Mouse (Mus musculus): ENCODE data around the gene Dglucy.
A peak's percentile ranks its signal among the peaks of the same experiment; 100 is the strongest.

The Dglucy gene

DNA sequence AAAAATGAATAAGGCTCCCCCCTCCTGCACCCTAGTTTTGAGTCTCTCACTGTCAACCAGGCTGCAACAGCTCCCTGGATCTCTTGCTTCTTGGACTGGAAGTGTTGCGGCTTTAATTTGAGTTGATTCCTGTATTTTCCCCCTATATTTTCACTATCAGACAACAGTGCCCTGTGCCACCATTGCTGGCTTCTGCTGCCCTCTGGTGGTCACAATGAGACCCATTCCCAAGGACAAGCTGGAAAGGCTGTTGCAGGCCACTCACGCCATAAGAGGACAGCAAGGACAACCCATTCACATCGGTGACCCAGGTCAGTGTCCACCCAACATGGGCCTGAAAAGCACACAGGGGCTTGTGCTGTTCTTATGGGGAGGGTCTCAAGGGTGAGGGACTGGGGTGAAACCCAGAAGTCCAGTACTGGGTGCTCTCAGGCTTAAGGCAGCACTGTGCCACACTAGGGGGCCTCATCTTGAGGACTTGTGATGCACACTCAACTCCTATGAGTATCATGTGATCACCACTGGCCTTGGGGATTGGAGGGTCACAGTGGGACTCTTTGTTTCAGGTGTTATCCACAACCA lies 62.4 kb downstream of the Dglucy start:
- peak; percentile 88 for ATAC-seq (ENCODE audit: low TSS enrichment)

DNA sequence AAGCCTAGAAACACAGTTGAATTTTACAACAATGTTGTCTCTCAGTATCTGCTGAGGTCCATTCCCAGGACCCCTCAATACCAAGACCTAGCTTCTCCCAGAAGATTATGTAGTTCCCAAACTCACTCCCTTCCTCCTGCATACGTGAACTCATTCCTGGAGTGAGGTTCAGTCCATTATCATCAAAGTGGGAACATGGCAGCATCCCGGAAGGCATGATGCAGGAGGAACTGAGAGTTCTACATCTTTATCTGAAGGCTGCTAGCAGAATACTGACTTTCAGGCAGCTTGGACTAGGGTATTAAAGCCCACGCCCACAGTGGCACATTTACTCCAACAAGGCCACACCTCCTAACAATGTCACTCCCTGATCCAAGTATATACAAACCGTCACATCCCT lies 64.3 kb downstream of the Dglucy start:
- no peak for ATAC-seq (ENCODE audit: low TSS enrichment)

DNA sequence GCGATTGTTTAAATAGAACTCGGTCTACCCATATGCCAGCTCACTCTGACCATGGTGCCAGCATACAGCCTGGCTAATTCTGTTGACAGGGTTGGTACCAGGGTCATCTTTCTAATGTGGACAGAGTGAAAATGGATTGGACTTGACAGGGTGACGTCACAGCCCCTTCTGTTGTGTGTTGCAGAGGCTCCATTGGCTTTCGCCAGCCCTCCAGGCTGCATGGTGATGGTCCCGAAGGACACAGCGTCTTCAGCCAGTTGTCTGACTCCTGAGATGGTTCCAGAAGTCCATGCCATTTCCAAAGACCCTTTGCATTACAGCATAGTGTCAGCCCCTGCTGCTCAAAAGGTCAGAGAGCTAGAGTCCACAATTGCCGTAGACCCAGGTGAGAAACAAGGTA lies 65.7 kb downstream of the Dglucy start:
- ATAC-seq (ENCODE audit: low TSS enrichment): no peak

DNA sequence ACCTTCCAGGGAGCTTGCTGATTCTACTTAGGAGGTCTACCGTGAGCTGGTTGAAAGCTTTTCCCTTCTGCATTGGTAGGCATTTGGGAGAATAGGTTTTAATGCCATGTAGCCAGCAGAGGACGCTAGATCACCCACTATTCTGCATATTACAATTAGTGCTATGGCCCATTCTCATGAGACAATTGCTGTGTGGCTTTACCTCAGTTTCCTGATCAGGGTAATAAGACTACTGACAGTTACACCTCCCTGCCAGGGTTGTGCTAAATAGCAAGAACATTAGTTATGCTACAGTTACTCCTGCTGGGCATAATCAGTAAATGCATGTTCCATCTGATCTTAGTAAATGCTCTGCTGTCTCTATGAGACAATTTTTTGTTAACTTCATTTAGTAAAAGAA lies 67.0 kb downstream of the Dglucy start:
- no peak for ATAC-seq (ENCODE audit: low TSS enrichment)

DNA sequence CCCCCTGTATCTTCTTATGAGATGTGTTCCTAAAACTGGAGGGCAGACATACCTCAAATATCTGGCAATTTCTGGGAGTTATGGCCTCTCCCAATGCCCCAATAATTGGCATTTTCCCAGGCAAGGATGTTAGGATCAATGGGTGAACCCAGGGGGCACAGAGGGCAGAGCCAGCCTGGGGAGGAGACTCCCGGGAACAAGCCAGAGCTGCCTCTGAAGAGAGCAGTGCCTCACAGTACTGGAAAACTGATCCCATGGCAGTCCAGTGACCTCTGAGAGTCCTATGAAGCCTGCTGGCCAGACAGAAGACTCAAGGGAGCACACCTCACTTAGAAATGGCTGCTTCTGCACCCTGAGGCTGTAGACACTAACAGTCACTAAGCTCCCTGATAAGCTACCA lies 67.7 kb downstream of the Dglucy start:
- no peak for ATAC-seq (ENCODE audit: low TSS enrichment)

DNA sequence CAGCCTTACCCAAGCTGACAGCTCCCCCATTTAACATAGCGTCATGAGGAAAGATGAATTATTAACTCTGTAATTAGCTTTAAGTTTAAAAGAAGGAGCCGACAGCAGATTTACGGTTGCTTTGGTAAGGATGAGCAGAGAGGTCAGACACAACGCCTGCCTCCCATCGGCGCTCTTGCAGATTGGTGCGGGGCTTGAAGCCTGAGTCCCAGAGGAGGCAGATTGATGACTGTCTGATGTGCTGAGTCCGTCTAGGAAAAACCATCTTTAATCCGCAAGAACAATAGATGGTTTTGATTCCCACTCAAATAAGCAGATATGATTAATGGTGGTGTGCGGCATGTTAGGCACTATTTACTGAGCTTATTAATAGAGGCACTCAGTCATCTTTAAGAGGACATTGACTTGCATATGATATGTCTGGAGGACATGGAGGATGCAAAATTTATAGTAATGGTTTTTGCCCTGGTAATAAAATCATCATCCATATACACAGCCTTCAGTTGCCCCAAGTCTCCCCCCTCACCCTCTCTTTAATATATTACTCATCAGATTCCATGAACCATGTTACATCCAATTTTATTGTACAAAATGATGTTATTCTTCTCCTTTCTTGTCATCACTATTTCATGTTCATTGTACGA lies 68.7 kb downstream of the Dglucy start:
- no peak for ATAC-seq (ENCODE audit: low TSS enrichment)

DNA sequence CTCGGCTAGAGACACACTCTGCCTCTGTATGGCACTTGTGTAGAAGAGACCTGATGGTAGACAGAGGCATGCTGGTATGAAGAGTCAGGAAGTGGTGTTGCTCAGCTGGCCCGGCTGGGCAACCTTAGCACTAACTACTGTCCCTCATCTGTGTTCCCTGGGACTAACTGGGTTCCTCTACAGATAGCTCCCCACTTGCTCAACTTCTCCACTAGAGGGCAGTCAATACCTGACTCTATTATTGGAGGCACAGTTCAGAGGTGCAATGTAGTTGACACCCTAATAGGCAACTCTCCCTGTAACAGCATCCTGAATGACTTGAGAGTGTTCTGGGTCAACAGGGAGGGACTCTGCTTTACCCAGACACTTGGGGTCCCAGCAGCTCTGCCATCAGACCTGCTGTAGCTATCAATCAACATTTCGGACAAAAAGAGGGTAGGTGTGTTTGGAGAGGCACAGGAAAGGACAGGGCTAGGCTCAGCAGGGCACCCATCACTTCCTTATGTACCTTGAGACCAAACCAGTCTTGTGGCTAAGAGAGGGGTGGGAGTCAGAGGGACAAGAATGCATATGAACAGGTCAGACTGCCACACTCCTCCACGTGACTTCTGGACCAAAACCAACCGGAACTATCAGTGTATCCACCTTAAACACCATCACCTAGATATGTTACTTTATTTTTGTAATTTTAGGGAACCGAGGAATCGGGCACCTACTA lies 70.7 kb downstream of the Dglucy start:
- peak; percentile 91 for ATAC-seq (ENCODE audit: low TSS enrichment)

DNA sequence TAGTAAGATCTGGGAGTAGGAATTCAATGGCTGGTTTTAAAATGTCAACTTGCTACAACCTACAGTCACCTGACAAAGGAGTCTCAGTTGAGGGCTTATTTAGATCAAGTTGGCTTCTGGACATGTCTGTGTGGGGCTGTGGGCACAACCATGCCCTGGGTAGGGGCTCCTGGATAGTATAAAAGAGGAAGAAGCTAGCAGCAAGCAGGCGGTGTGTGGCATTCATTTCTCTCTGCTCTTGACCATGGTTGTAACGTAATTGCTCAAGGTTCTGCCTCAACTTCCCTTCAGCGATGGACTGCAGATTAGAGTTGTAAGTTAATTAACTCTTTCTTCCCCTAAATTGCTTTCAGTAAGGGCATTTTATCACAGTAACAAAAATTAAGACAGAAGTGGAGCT lies 73.5 kb downstream of the Dglucy start:
- ATAC-seq (ENCODE audit: low TSS enrichment): no peak

DNA sequence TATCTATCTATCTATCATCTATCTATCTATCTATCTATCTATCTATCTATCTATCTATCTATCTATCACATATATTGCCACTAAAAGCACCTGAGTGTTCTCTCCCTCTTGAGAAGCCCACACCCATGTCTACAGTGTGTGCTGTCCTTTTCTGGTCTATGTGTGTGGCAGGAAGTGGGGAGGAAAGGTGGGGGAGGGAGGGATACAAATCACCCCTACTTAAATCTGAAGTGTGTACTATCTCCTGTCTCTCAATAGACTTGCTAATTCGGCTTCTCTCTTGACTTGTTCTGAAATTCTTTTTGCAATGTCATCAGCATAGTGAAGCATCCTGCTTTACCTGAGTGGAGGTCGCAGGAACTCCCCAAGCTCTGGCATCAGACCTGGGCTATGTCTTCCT lies 77.5 kb downstream of the Dglucy start:
- ATAC-seq (ENCODE audit: low TSS enrichment): no peak

DNA sequence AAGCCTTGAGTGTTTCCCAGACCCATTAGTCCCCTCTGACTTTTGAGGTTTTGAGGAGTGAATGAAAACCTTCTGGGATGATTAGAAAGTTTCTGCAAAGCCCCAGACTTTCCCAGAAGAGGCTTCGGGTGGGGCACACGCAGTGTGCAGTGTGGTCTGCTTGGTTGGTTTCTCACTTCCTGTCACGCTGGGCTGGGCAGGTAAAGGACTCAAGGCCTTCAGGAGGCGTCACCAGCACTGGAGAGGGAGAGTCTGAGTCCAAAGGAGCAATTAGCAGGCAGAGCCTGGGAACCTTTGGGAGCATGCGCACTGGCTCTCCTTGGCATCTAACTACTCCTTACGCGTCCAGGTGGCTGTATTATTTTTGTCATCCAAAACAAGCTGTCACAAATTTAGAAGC lies 78.9 kb downstream of the Dglucy start:
- ATAC-seq (ENCODE audit: low TSS enrichment): no peak

DNA sequence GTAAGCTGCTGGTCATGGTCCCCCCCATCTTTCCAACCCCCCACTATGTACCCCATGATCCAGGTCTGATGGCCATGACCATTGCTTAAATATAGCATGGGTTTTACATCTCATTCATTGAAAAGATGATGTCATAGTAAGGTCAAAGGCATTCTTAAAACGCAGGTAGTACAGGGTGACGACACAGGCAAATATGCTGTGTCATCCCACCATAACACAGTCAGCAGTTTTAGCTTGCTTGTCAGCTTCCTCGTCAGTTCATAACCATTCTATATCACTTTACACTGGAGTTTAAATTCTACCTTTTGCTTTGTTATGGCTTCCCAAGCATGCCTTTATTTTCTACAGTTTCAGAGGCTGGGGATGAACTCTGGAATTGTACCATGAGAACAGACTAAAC lies 83.4 kb downstream of the Dglucy start:
- ATAC-seq (ENCODE audit: low TSS enrichment): no peak

DNA sequence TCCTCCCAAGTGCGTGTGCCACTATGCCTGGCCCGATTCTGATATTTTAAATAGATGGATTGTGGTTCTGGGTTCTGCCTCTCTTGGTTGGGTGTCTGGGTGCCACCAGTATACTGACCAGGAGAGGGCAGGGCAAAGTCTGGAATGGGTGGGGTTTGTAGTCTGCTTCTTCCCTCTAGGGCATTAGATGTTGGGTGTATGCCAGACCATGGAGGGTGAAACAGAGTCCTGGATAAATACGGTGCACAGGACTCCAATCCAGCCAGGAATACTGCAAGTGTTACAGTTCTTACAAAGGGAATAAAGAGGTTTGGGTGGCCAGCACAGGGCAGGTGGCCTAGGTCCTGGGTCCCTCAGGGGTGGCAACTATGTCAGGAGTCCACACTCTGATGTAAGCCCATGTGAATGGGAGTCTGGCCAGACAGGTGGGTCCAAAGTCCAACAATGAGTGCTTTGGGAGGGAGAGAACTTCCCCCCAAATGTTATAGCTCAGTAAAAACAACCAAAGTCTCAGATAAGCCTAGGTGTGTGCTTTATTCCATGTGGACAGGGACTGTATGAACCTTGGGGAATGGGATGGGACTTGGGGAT lies 84.1 kb downstream of the Dglucy start:
- ATAC-seq (ENCODE audit: low TSS enrichment): no peak

DNA sequence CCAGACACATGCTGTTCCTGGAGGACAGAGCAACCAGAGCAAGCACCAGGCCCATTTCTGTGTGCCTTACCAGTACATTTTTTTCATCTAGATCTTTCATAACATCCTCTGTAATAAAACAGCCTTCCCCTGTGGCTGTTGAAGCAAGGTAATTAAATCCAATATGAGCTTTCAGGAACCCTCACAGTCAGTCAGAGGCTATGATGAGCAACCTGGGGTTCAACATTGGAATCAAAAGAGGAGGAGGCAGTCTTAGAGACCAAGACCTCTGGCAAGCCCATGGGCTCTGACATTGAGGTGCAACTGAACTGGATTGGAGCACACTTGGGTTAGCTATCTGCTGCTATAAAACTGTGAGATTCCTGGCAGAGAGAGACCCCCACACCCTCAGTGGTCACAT lies 86.2 kb downstream of the Dglucy start:
- no peak for ATAC-seq (ENCODE audit: low TSS enrichment)

DNA sequence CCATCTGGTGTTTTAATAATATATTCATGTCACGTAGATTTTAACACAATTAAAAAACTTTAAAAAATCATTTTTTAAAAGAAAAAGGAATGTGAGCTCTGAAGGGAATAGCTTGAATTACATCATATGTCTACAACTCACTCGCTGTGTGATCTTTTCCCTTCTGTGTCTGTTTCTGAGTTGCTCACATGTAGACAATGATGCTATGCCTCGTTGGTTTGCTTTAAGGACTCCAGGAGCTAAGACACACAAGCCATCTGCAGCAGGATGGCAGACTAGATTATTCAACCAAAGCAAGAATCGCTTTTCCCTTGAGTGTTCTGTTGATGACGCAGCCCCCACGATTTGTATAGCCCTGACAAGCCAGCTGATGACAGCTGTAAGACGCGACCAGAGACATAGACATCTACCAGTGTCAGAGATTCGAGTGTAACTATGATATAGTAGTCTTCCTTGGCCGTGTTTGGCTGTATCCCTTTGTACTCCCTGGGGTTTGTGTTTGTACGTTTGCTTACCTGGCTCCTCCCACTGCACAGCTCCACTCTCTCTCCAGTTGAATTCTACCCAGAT lies 86.7 kb downstream of the Dglucy start:
- ATAC-seq (ENCODE audit: low TSS enrichment): no peak

DNA sequence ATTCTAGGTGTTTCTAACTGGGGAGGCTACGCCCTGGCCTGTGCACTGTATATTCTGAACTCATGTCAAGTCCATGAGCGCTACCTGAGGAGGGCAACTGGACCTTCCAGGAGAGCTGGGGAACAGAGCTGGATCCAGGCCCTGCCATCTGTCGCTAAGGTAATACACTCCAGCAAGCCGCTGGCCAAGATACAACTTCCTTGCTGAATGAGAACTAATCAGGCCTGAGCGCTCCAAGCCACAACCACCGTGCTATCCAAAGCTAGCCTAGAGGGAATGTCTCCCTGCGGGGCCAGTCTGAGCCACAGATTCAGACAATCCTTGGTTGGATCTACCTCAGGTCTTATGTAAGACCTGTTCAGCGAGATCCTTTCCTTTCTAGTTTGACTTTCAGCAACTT lies 88.2 kb downstream of the Dglucy start:
- peak; percentile 45; the same call in 1 of the 2 replicates for ATAC-seq (ENCODE audit: low TSS enrichment)

DNA sequence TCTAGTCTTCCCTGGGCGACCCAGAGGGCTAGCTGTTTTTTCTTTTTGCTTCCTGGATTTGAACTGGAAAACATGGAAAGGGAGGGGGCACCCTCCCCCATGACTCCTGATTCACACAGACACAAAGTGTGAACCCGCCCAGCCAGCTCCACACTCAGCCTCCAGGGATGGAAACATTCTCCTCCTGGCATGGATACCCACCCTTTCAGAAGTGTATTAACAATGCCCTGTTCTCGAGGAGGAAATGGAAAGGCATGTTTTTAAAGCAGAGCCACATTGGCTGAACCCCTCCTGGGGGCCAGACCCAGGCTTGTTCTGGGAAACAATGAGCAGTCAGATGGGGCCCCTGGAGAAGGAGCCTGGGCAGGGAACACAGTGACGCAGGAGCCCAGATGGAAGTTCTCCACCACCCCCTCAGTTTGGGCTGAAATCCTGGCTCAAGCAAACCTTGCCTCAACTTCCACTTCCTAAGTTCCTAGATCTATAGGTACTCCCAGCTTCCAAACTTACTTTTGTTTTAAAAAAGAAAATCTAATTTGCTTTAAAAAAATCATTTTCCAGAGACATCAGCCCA lies 89.3 kb downstream of the Dglucy start:
- peak; percentile 70 for ATAC-seq (ENCODE audit: low TSS enrichment)

DNA sequence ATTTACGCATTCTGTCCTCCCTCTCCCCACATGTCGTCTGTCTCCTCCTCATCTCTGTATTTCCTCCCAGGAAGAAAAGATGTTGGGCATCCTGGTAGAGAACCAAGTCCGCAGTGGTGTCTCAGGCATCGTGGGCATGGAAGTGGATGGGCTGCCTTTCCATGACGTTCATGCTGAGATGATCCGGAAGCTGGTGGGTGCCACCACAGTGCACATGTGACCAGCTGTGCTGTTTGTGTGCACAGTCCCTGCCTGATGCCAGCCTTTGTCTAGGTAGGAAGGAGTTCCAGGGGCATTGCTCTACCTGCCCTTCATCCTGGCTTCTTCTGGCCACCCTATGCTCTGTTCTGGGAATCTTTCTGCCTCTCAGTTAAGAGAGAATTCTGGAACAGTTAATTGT lies 92.4 kb downstream of the Dglucy start:
- ATAC-seq (ENCODE audit: low TSS enrichment): no peak

DNA sequence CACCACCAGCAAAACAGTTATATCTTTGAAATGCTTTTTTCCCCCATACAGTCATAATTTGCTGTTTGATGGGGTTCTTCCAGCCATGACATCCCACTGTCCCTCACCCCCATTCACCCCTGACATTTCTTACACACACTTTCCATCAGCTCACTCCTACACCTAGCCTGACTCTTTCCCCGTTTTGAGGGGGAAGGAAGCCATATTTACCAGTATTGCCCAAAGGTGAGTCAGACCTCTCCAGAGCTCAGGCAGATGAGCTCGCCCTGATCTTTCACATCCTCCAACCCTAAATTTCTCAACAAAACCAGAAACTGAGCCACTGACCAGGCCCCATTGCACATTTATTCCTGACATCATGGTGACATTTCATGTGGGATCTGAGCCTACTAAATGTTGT lies 93.0 kb downstream of the Dglucy start:
- no peak for ATAC-seq (ENCODE audit: low TSS enrichment)

DNA sequence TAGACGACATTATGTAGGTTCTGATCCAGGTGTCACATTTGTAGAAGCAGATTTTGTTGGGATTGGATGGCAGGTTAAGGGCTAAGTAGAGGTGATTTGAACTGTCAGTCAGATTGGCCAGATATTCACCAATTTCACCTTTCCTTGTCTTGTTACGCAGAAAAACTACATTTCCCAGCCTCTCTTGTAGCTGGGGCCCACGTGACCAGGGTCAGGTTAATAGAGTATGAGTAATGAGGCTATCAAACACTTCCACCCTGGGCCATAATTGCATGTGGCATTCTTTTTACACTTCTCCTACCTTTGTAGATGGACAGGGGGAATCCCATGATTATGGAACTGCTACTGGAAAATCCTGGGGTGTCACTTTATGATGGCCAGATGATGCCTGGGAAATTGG lies 94.8 kb downstream of the Dglucy start:
- ATAC-seq (ENCODE audit: low TSS enrichment): no peak

DNA sequence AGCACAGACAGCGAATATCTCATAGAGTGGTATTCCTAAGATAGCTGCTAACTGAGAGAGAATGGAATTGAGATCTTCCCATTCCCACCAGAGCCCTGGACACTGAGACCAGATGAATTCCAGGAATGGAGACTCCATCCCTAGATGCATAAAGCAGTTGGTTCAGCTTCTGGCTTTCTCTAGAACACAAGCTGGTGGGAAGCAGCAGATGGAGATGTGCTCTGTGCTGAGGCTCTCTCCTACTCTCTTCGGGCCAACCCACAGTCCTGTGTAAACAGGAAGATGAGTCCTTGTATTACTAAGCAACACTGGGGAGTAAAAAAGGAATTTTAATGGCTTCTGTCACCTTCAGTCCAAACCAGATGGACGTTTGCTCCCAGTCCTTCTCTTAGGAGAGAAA lies 96.7 kb downstream of the Dglucy start:
- peak; percentile 97 for ATAC-seq (ENCODE audit: low TSS enrichment)

DNA sequence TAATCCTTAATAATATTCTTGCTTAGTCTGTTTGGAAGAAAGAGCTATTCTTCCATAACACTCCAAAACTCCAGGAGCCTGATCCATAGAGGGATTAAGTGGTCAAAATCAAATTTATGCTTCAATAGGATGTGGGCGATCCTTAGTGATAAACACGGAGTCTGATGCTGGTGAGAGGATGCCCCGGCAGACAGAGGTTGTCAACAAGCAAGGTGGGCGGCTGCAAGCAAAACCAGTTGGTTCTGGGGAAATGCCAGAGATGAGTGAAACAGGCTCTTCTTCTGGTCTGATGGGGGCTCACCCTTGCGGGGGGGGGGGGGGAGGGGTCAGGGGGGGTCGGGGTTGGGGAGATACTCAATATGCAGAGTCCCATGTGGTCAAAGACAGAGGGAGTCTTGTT lies 97.1 kb downstream of the Dglucy start:
- ATAC-seq (ENCODE audit: low TSS enrichment): 0 out of 2 replicates have a peak, but pooled peaks have one; percentile 4

DNA sequence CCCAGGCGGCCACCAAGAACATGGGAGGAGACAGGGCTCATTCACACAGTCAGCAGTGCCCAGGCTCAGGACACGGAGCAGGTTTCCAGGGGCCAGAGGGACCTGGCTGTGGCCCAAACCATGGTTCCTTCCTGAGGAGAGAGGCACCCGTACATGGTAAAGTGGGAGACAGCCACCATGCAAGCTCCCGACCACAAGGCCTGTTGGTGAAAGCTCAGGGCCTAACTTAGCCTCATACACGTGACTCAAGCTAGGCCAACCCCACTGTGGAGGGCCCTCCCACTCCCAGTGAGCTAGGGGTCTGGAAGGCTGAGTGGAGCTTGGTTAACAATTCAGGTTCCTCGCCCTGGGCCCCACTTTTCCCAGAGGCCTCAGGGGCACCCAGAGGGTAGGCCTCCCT lies 99.1 kb downstream of the Dglucy start:
- no peak for ATAC-seq (ENCODE audit: low TSS enrichment)
